Mouse (Mus musculus) layer of hippocampus, adult 9-10 months (tissue): ENCODE data around the gene Tmem100.

Source experiments
- DNase-seq: peaks from one replicate; pipeline ENCODE4 v3.0.0; 2022; ENCODE audit warnings: low spot score

The Tmem100 gene

DNA sequence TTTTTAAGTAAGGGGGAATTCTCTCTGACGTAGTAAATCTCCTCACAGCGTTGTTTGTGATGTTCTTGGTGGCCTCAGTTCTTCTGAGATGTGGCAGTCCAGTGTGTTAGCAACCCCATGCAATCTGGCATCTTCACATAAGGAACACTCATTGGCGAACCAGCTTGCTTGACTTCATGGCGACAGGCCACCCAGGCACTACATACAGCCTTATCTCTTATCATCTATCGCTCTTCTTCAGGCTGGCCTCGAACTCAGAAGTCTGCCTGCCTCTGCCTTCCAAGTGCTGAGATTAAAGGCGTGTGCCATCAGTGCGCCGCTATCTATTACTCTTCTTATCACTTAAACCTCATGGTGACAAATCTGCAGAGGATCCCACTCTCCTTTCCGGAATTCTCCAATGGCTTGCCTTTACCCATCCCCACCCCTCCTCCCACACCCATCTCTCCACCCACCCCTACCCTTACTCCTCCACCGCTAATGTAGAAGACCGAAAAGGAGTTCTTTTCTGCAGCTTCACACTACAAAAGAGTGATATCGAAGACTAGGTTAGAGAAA, at the start of gene Tmem100:
TSS of gene Tmem100 (plus strand) at position 508 of the 558 bp plus-strand sequence.
- no peak for DNase-seq

DNA sequence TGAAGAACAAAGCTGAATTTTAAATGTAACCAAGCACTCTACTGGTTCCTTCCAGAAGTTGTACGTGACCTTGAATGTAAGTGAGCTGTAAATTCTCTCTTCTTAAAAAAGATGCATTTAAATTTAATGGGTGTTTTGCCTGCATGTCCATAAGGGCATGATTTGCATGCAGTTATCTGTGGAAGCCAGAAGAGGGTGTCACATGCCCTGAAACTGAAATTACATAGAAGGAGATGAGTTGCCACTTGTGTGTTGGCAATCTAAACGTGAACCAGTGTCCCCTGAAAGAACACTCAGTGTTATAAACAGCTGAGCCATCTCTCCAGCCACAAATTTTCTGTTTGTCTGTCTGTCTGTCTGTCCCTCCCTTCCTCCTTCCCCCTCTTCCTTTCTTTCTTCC, 47.2 kb upstream of the Tmem100 start:
- no peak for DNase-seq

DNA sequence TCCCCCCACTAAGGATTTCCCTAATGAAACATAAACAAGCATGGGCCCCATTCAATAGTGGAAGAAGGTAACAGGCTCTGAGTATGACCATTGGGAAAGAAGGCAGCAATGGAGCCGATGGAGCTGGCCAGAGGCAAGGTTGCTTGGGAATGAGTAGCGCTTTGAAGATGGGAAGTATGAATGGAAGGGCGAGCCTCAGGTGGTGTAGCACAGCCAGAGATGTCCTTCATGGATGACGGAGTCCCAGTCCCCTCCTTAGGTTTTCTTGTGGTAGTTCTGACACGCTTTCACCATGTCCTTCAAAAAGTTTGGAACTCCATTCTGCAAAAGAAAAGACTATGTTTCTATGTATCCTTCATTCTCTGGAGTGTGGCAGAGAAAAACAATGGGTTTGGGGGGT, 45.7 kb upstream of the Tmem100 start:
- no peak for DNase-seq

DNA sequence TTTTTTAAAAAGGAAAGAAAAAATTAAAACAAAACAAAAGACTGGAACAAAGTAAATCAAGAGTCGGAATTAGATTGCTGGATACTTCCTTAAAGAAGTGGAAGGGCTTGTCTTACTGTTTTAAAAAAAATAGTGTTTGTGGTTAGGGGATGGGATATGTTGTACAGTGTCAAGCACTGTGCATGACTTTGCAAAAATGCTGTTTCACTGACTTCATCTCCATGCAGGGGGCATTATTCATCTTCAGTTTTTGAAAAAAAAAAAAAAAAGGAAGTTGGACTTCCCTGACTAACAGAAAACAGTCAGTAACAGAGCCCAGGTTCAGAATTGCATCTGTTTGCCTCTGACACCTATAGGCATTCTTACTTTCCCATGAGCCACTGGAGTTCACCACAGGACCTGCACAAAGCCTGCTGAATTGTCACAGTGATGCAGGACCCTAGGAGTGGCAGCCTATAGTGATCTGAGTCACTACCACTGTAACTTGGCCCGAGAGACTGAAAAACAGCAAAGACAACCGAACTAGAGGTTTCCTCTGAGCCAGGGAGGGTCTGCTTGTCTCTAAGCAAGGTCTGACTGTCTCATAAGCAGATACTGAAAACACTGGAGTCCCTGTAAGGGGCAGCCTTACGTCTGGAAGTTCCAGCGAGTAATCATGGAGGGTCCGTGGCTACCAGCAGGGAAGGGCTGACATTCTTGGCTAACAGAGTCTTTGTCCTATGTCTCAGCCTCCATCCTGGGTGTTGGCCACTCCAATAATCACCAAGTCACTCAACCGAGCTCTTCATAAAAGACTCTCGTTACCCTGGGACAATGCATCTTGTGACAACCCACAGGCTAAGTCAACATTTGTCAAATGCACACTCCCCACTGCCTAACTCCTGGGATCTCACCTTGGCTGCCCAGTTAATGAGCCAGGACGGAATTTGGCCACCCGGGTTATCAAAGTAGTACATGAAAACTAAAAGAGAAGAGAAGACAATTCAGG, 44.7 kb upstream of the Tmem100 start:
- DNase-seq: no peak

GRCm38 (mm10) chr11:89986516-89986915, 43.6 kb upstream of the Tmem100 start:
- no peak for DNase-seq

DNA sequence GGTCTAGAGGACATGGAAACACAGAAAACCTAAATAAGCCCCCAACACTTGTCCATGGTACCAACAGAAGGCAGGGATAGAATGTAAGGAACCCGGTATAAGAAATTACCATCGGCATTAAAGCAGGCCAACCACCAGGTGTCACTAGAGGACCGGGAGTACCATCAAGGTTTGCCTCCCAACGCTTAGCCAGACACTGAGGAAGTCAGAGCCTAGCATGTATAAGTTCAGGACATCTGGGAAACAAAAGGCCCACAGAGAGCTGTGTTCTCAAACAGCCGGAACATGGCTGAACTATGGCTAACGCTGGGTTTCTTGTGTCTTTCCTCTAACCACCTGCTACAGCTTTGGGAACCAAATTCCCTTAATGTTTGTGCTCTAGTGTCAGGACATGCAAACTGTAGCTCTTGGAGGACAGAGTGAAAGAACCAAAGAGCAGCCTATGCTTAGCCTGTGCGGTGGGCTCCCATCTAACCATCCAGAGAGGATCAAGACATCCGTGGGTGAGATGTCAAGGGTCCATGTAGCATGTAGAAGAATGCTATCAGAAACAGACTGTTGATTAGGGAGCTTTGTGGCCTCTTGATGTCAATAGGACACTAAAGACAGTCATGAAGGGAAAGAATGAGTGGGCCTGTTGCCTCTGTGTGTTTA, 41.1 kb upstream of the Tmem100 start:
- peak; percentile 32 for DNase-seq

DNA sequence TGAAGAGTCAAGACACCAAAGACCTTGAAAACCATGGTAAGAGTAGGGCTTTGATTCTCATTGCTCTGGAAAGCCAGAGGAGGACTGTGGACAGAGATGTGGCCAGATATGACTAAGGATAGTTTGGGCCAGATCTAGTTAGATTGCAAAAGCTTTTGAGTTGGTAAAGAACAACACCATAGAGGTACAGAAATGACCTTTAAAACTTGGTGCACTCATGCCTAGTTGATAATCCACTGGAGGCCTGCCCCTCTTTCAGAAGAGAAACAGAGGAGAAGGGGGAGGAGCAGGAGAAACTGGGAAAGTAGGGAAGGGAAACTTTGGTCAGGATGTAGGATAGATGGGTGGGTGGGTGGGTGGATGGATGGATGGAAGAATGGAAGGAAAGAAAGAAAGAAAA, 38.5 kb upstream of the Tmem100 start:
- DNase-seq: no peak

DNA sequence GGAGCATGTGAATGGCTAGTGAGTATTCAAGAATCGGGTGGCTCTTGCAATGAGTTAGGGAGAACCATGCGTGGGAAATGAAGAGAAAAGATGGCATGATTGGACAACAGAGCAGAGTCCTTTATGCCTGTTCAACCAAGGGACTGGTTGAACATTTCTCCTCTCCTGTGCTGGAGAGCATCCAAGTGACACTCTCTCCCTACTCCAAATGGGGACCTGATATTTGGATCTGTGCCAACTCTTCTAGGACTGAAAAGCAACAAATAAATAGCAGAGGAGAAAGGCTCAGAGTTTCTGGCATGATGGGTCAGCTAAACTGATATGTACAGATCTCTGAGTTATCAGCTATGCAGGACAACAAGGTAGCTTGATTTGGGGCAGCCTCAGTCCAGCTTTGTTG, 35.4 kb upstream of the Tmem100 start:
- DNase-seq: no peak

DNA sequence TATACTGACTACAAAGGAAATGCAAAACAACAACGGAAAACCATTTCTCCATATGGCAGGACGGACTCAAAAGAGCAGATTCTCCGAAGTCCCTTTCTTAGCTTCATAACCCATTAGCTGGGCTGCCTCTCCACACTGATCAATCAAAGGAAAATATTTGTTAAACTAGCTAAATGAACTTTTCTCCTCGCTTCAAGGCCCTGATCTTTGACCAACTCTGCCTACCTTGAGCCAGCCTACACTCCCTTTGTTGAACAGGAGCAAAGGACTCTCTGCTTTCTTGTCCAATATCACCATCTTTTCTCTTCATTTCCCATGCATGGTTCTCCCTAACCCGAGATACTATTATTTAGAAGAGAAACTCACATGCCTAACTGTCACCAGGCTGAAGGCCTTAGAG, 34.6 kb upstream of the Tmem100 start:
- DNase-seq: no peak

GRCm38 (mm10) chr11:89996406-89996805, 33.7 kb upstream of the Tmem100 start:
- DNase-seq: no peak

DNA sequence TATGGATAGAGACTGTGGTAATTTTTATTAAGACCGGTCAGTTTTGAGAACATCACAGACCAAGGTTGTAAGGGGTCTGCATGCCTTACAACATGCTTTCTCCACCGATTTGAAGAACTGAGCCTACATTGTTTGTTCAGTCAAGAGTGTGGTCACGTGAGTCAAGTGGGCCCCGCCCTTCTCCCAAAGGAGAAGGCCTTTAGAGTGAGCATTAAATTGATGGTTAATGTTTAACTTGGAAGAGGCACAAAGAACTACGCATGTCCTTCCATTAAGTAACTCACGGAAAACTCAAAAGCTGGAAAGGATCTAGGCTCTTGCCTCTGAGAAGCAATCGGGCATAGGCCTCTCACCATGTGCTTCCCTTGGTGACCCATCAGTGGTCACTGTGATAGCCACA, 33.3 kb upstream of the Tmem100 start:
- DNase-seq: no peak

- no peak for DNase-seq
Measured at GRCm38 (mm10) chr11:89998996-89999770, 31.0 kb upstream of the Tmem100 start.

DNA sequence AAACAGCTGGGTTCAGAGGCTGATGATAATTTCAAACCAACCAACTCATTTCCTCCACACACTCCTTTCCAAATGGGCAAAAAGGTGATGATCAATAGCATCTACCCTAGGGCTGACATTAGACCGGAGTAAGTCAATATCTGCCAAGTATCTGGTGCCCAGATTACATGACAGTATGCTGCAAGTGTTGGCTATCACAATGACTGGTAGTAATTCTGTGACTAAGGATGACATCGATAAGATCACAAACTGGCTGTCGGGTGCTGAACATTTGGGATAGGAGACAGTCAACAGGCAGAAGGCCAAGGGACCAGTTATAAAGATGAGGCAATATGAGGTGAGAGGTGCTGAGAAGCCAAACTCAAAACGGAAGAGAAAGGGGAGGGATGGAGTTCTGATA, 29.5 kb upstream of the Tmem100 start:
- no peak for DNase-seq

- DNase-seq: no peak
Measured at GRCm38 (mm10) chr11:90001396-90002230, 28.5 kb upstream of the Tmem100 start.

- DNase-seq: peak; percentile 11
Measured at GRCm38 (mm10) chr11:90002231-90002986, 27.7 kb upstream of the Tmem100 start, which contains the start of gene Pctp. Gene Pctp (minus strand): TSS chr11:90002894.

- no peak for DNase-seq
Measured at GRCm38 (mm10) chr11:90002987-90003348, 27.2 kb upstream of the Tmem100 start.

GRCm38 (mm10) chr11:90003386-90003785, 26.8 kb upstream of the Tmem100 start:
- no peak for DNase-seq

DNA sequence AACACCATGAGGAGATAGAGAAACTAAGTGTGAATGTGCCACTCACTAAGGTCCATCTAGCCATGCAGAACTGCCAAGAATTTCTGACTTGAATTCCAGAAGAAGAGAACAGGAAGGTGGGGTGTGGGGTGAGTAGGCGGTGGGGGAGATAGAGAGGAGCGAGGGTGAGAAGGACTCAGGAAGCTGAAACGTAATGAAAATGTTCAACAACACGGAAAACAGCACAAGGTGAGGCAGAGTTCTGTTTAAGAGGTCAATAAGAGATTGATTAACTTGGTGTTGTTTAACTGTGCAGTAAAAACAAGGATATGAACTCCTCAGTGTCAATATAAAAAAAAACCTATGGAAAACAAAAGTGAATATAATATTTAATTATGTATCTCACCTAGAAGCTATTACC, 24.0 kb upstream of the Tmem100 start:
- DNase-seq: no peak

DNA sequence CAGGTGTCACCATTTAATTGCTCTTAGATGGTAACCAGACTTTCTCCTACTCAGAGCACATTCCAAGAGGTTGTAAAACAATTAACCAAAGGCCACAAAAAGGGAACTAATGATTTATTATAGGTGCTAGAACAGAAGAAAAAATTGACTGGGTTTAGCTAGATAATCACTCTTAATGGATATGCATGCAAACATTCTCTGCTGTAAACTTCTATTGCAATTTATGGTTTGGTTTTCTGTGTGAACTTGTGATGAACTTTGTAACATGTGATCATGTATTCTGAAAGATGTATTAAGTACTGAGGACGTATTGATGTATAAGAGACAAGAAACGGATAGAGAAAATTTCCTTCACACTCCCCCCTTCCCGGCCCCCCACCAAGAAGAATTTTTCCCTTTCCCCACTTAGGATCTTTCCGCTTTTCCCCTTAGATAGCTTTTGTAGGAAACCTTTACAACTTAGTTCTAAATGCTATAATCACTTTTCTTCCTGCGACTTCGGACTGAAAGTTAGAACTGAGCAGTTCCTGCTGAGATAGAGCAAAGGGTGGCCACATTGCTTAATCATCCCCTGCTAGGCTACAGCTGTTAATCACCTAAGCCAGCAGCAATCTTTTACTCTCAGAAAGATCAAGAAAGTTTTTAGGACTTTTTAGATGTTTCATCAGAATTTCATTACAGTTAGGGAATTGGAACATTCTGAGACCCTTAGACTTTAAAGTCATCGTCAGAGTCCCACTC, 22.2 kb upstream of the Tmem100 start:
- DNase-seq: no peak

DNA sequence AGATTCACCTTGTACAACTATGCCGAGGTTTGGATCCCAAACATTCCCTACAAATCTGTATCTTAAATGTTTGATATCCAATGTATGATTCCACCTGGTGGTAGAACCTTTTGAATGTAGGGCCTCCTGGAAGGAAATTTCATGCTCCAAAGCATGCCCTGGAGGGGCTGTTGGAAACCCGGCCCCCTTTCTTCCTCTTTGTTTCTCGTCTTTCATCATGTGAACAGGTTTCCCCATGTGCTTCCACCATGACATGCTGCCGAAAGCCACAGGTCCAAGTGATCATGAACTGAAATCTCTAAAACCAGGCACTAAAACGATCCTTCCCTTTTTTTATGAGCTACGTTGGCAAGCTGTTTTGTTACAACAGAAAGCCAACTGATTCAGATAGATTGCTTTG, 16.5 kb upstream of the Tmem100 start:
- no peak for DNase-seq
